Mouse (Mus musculus): Measurements from ENCODE around the gene Pilra.

The Pilra gene

DNA sequence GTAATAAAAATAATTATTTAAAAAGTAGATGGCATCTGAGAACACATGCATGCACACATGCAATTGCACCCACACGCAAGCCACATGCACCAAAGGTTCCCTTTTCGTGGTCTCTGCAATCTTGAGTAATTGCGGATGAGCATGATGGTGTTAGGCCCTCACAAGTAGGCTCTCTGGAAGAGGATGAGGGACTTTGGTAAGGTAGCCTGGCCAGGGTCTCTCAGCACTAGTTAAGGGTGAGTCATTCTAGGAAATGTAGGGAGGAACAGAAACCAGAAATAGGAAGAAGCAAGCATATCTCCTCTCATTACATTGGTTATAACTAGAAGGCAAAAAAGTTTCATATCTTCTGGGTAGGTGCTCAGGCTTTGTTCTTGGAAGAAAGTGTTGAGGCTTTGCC is 11.1 kb downstream of the Pilra start:
- no peak for DNase-seq (ENCODE audit: low spot score in 2 of 2)

DNA sequence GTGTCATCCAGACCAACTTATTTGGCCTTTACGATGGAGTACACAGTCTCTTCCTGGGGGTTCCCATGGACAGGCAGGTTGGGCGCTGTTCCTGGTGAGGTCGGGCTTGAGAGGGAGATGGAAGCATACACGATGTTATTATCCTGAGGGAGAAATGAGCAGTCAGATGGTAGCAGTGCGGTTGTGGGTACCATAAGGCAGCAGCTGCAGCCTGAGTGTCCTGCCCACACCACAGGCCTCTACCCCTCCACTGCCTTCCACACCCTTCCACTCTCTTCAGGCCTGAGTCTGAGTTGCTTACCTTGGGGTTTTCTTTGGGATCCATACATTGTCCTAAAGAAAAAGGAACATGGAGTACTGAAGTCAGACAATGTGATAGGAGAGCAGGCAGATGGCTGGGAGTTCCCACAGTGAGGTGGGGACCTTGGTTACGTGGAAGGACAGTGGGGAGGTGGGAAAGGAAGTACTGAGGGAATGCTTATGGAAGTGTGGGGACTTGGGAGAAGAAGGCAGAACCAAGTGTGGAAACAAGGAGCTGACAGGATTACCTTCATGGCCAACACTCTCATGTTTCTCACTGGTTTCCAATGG is 12.5 kb downstream of the Pilra start:
- no peak for DNase-seq (ENCODE audit: low spot score in 2 of 2)

DNA sequence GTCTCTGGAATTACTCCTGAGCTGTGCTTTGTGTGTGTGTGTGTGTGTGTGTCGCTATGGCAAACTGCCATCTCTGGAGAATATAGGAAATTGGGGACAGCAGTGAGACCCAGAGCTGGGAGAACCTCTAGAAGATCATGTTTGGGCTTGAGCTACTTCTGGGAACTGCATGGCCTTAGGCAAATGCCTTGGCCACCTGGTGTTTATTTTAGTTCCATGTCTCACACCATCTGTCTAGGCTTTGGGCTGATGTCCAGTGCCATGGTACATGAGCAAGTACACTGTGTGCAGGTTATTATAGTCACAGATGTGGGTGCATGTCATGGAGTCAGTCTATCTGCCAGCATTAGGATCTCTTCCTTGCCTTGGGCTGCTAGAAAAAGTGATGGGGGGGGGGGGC is 13.5 kb downstream of the Pilra start:
- no peak for DNase-seq (ENCODE audit: low spot score in 2 of 2)

DNA sequence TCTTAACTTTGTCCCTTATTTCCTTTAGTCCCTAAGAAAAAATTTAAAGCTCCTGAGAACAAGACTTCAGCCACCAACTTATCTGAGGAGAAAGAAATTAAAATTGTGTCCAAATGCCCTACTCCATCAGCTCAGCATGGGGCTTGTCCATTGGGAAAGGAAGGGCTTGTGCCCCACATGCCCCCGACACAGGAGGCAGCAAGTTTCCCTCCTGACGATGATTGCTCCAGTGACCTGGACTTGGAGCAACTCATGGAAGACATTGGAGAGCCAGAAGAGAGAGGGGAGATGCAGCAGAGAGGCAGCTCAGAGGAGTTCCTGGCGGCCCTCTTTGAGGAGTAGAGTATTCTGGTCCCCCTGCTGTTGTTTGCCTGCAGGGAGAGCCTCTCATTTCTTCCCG is 14.0 kb downstream of the Pilra start:
- no peak for DNase-seq (ENCODE audit: low spot score in 2 of 2)

DNA sequence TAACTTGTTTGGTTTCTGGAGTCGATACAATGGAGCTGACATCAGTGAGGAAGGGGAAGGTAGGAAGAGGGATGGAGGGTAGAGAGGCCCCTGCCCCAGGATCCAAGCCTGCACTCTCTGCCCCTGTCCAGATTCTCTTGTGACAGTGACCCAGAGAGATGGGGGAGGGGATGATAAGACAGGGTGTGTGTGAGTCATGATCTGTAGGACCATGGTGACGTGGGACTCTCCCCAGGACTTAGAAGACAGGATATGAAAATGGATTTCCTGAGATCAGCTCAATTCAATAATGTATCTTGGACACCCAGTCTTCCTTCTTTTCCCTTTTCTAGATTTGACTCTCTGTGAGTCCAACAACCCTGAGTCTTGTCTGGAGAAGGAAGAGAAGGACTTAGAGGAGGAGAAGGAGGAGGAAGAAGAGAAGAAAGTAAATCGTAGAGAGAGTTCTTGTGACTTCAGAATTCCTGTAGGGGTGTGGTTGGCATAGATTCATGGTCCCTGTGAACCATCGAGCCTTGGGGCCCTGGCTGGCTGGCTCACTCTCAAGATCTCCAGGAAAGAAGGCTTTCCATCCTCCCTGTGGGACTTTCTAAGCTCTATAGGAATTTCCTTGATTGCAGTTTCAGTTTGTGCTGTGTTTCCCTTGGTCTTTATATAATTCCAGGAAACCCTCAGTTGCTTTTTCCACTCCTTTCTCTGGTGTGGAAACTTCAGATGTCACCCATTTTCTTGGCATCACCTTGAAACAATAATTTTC is 18.4 kb downstream of the Pilra start:
- DNase-seq (ENCODE audit: low spot score in 2 of 2) = no peak

DNA sequence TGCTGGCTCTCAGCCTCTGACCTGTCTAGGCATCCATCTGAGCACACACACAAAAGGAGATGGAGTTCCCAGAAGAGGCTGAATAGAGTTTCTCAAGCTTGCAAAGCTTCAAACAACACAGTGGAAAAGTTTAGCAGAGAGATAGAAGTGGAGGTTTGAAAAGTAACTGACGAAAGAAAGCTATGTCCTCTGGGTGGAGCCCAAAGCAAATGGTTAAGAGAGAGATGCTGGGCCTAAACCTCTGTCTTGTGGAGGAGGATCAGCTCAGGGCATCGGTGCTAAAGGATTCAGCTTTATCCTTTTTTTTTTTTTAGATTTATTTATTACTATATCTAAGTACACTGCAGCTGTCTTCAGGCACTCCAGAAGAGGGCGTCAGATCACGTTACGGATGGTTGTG is 27.8 kb downstream of the Pilra start:
- no peak for DNase-seq (ENCODE audit: low spot score in 2 of 2)

DNA sequence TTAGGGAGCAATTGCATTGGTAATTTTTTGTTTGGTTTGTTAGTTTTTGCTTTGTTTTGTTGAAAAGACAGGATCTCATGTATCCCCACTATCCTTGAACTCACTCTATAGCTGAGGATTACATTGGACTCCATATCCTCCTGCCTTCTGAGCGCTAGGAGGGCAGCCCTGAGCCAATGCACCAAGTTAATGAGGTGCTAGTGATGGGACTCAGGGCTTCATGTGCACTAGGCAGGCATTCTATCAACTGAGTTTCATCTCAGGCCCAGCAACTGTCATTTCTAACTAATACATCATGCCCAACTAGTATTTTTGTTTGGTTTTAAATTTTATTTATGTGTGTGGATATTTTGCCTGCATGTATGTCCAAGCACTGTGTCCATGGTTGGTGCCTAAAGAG is 29.9 kb downstream of the Pilra start:
- no peak for DNase-seq (ENCODE audit: low spot score in 2 of 2)

DNA sequence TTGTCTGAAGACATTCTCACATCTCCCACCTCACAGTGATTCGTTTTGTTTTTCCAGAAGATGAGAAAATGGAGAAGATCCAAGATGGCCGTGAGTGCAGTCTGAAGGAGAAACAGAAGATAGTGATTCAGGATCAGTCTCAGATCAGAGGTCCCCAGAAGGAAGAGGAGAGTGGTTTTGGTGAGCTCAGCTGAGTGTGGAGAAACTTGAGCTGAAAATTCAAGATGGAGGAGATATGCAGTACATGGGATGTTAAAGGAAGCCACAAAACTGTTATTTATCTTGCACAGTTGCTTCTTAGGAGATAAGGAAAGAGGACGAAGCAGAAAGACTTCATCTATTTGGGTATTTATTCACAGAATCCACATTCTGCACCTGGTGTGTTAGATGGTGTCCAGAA is 35.2 kb downstream of the Pilra start:
- no peak for DNase-seq (ENCODE audit: low spot score in 2 of 2)

DNA sequence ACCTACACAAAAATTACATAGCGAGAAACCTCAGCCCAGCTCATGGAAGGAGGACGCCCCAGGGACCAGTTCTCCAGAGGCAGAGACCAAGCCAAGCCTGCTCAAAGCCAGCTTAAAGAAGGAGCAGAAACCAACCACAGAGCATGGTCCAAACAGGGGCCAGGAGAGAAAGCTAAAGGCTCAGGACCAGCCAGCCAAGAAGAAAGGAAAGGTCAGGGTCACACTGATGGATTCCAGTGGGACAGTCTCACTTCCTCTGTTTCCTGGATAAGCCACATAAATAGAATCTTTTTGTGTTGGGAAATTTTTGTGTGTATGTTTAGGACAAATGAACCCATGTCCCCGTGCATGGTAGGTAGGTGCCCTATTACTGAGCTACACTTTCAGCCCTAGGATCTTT is 39.5 kb downstream of the Pilra start:
- DNase-seq (ENCODE audit: low spot score in 2 of 2) = no peak

DNA sequence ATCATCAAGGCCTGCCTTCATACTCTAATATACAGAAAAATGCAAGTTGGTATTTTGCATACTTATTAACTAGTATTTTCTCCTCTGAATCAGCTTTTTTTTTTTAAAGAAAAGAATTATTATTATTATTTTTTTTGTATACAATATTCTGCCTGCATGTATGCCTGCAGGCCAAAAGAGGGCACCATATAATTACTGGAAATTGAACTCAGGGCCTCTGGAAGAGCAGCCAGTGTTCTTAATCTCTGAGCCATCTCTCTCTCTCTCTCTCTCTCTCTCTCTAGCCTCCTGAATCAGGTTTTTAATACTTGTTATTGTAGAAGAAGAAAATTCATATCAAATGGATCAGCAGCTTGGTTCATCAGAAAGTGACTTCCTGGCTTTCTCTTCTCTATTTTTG is 44.5 kb downstream of the Pilra start:
- no peak for DNase-seq (ENCODE audit: low spot score in 2 of 2)

DNA sequence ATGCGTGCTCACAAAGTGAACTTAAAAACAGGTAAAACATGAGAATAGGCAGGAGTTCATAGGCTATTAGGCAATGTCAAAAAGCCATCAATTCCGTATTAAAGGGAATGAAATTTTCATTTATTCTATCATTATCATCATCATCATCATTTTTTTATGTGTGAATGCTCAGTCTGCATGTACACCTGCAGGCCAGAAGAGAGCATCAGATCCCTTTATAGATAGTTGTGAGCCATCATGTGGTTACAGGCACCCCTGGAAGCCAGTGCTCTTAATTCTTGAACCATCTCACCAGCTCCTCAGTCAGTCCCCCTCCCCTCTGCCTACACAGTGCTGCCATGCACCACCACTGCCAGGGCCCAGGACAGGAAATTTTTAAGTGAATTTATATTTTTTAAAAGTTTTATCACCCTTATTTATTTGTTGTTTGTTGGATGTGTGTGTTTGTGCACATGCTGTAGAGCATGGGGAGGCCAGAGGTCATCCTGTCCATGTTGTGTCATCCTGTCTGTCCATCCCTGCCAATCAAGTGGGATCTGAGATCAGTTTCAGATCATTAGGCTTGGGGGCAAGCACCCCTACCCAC is 47.0 kb downstream of the Pilra start:
- no peak for DNase-seq (ENCODE audit: low spot score in 2 of 2)

DNA sequence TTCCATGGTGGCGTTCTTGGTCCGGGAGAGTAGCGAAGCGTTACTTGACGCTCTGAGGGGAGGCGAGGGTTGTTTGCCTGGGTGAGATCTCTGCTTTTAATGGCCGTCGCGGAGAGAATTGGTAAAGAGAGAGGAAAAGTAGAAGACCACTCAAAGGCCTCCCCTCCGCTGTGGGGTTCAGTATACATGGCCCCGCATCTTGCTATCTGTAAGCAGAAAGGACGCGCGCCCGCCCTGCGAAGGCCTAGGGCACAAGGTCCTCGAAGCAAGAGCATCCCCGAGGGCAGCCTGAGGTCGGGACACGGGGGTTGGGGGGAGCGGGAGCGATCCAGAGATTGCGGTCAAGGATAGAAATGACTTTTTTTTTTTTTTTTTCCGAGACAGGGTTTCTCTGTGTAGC is 47.9 kb downstream of the Pilra start:
- peak; percentile 26 to 33 for DNase-seq (ENCODE audit: low spot score in 2 of 2)

DNA sequence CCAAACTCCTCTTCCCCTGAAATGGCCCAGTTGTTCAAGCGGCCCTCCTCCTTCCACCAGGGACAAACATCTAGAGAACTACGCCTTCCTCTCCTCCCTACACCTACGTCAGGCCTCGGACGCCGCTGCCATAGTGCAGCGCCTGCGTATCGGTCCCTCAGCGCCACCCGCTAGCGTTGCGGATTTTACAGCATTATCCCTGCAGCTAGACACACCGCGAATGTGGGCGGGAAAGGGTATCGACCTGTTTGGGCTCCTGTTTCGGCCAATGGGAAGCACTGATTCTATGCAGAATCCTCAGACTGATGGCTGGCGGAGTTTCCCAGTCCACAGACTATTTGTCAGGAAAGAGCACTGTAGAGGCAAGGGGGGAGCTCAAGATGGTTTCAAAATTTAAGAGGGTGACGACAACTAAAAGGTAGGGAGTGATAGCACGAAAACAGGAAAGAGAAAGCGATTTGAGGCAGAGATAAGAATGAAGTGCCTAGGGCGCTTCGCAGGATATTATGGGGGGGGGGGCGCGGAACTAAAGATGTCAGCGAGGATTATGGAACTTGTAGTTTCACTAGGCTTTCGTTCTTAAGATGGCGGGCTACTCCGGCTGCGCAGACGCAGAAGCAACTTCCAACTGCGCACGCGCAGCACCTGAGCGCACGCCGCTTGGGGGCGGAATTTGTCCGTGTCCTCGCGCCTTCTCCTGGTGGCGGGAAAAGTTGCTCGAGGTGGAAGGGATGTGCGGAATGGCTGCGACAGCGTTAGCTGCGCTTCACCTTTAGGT is 48.7 kb downstream of the Pilra start, which contains the start of the genes Mepce and Zcwpw1:
Gene Mepce, minus strand, starts transcription at position 505 of the 778 bp plus-strand sequence.
Gene Zcwpw1, plus strand, starts transcription at position 648 of the 778 bp plus-strand sequence.
- peak; percentile 94 for DNase-seq (ENCODE audit: low spot score in 2 of 2)

DNA sequence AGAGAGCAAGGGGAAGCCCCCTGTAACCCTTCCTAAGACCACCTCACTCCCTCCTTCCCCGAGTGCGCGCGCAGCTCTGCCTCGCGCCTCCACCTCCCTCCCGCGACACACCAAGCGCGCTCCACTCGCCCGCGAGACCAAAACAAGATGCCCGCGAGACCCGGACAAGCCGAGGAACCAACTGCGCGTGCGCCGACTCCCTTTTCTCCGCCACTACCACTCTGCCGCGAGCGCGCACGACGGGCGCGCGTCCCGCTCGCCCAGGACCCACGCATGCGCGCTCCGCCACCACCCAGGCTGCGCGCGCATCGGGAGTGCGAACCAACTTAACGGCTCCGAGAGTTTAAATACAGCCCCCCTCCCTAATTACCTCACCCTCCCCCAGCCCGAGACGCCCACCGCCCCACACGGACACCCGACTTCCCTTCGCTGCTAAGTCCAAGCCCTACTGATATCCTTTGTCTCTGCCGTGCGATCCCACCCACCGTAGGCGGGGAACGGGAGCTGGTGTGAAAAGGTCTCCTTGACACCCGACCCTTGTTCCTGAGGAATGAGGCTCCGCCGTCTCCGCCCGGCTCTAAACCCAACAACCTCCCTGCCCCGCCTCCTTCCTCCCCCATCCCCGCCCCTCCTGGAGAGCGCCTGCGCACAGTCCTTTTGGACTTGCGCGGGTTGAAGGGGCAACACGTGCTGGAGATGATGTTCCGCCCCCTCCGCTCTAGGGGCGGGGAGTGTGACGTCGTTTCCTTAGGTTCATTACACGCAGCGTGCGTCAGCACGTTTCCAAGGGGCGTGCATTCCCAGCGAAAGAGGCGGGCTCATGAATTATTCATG is 49.8 kb downstream of the Pilra start:
- DNase-seq (ENCODE audit: low spot score in 2 of 2) = peak; percentile 98 to 99

DNA sequence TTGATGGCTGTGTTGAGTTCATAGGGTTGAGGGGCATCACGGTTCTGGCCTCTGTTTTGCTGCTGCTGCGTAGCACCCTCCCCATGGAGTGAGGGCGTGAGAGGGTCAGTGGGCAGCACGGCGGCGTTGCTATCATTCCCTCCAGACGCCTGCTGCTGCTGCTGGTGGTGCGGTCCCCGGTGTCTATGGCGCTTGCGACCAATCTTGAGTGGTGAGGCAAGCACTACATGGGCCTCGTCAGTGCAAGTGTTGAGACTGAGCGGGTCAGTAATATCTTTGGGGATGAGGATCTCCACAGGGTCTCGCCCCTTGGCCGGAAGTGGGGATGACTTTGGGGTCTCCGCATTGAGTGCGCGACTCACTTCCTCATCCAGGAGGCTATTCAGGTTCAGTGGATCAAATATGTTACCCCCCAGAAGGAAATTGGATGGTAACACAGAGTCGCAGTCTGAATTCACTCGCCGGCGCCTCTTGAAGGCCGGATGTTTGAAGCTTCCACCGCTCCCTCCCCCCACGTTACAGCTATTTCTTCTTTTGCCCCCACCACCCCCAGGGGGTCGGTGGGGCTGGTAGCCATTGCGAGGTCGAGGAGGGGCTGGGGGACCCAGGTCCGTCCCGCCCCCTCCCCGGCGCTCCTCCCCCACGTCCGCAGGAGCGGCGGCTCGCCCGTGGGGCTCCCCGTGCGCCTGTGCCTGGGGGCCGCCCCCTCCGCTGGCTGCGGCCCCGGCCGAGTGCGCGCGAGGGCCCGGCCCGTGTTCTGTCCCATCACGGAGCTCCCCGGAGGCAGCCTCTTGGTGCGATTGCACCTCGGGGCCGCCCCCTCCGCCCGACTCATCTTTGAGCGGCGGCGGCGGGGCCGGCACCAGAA is 50.7 kb downstream of the Pilra start:
- DNase-seq (ENCODE audit: low spot score in 2 of 2) = peak; percentile 37 to 56

DNA sequence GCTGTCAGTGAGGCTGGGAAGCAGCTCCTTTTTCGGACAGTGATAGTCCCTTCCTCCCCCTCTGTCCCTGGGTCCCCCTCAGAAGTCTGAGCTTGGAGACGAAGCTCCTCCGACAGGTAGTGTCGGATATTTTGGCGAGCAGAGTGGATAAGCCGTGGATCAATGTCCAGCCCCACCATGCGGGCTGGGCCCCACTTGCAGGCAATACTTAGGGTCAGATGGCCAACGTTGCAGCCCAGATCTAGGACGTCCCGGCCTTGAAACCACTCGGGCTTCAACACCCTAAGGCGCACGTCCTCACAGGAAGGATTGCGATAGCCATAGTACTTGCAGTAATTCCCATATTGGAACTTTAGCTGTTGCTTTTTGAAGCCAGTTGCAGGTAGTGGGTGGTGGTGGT is 51.5 kb downstream of the Pilra start:
- DNase-seq (ENCODE audit: low spot score in 2 of 2) = no peak

DNA sequence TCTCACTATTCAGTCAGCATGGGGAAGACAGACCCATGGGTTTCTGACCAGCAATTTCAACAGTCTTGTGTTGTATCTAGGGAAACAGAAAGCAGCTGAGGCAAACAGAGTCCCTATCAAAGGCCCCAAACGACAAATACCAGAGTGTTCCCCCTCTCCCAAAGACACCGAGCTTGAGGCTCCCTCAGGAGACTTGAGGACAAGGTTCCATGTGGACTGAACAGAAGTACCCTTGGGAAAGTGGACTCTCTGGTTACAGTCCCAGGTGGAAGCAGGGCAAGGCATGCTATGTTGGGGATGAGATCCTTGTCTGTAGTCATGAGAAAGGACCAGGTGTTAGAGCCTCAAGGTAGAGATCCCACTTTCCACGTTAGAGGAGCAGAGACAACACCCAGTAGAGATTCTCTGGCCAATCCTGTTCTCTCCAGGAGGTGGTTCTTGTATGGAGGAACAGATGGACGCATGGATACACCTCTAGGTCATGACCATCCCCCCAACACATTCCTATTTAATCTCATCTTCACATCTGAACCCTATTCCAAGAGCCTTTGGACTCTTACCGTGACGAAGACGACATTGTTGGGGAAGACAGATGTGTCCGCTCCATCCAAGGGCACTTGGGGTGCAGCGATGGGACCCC is 52.1 kb downstream of the Pilra start:
- DNase-seq (ENCODE audit: low spot score in 2 of 2) = no peak

DNA sequence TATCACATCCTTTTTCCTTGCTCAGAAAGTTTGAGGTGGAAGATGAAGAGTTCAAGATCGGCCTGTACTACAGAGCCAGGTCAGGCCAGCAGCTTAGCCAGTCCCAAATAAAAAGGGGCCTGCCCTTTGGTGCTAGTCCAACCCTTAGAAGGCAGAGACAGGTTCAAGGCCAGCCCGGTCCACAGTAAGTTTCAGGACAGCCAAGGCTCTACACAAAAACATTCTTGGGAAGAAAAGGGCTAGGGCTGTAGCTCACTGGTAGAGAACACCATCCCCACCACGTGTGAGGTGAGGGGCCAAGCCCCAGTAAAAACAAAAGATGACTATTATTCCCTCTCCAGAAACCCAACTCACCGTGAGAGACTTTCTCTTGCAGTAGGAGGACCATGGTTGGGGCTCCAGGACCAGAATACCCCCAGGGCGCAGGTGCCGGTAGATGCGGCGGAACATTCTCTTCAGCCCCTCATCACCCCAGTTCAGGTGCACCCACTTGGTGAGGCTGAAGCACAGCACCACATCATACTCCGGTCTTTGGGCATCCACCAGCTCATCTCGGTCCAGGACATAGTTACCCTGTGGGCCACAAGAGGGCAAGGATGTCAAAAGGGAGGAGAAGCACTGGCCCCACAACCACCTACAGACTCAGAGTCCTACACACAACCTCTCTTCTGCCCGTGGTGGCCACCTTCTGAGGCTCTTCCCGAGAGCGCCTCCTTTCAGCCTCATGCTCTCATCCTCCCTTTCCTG is 53.1 kb downstream of the Pilra start:
- no peak for DNase-seq (ENCODE audit: low spot score in 2 of 2)

DNA sequence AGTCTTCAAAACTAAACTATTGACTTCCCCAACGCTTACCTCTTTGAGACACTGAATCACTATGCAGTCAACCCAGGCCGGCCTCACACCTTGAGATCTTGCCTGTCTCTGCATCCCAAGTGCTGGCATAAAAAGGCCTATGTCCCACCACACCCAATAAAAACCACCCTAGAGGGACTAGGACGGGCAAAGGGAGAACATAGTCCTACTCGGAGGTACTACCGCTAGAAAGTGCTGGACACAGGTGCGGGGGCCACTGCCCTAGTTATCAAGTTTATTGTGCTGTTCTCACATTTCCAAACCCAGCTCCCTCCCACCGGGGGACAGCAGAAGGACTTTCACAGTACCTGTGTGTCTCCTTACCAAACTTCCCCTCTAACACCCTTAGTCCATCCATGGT is 54.4 kb downstream of the Pilra start:
- DNase-seq (ENCODE audit: low spot score in 2 of 2) = no peak
